Mouse (Mus musculus) hindbrain, embryonic 12.5 days (tissue): Measurements from ENCODE around the gene Lrrn4. TPM values are rescaled to one million over a fixed set of nuclear protein-coding genes. Genes with fewer than 3 reads are reported as not detected.

Source experiments
- ATAC-seq: fragments of 200-750 bp; cut with Nextera tagmentation; 2 replicates; pipeline ENCODE4 v1.8.0; 2017; ENCODE audit warnings: moderate TSS enrichment; ENCODE audit not compliant: low FRiP score
- H3K27ac ChIP-seq: fragments of 300-500 bp; sonication (generic); 2 replicates; pipeline ENCODE4 v1.5.1; 2016; ENCODE audit warnings: mild to moderate bottlenecking
- H3K27me3 ChIP-seq: fragments of 300-500 bp; sonication (generic); 2 replicates; pipeline ENCODE4 v1.6.1; 2016; ENCODE audit warnings: mild to moderate bottlenecking
- H3K36me3 ChIP-seq: fragments of 300-500 bp; sonication (generic); 2 replicates; pipeline ENCODE4 v1.6.1; 2016; ENCODE audit warnings: mild to moderate bottlenecking
- H3K4me1 ChIP-seq: fragments of 300-500 bp; sonication (generic); 2 replicates; pipeline ENCODE4 v1.6.1; 2016
- H3K4me2 ChIP-seq: fragments of 300-500 bp; sonication (generic); replicated peaks from 2 replicates; pipeline ENCODE4 v1.6.1; 2016; ENCODE audit warnings: mild to moderate bottlenecking
- H3K4me3 ChIP-seq: fragments of 300-500 bp; sonication (generic); 2 replicates; pipeline ENCODE4 v1.5.1; 2016; ENCODE audit warnings: mild to moderate bottlenecking
- H3K9ac ChIP-seq: fragments of 300-500 bp; sonication (generic); 2 replicates; pipeline ENCODE4 v1.6.1; 2016; ENCODE audit warnings: mild to moderate bottlenecking, moderate library complexity
- H3K9me3 ChIP-seq: fragments of 300-500 bp; sonication (generic); replicated peaks from 2 replicates; pipeline ENCODE4 v1.6.1; 2016; ENCODE audit warnings: mild to moderate bottlenecking
- WGBS: fragments of 180-500 bp; shearing (Covaris S2); methylation state at CpG from one replicate; pipeline ENCODE4 v1.1.7; 2016; 5-methylcytosine and 5-hydroxymethylcytosine counted together
- polyA plus RNA-seq: library from polyadenylated mRNA; unstranded; fragments of >200 nt; fragmentation: Nextera tagmentation; extraction: Ambion mirVana; gene quantifications from 2 replicates; pipeline ENCODE4 v1.2.1, GENCODE M21; 2016

Gene Lrrn4
- polyA plus RNA-seq, 1 experiment from 2014 or later: 0.10 TPM

DNA sequence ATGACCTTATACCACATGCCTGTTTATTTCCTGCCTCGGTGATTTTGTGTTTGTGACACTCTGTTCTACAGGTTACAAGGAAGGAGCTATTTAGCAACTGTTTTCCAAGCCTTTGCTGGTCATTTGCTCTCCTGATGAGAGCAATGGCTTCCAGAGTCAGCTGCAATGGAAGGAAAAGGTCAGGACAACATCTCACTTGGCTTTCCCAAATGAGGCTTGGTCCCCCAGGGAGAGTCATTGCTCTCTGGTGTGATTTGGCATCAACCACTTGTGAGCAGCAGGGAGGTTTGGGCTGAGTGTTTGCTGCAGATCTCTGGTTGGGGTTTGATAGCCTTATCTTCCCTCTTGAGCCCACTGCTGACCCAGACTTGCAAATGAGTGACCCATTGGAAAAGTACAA lies 19.9 kb upstream of the Lrrn4 start:
- Histone ChIP-seq H3K4me3 (no peak overlapping the region), H3K36me3 (no peaks in the 10 kb centered on the region), H3K4me2 (no peak overlapping the region), H3K9ac (no peak overlapping the region), H3K27ac (no peak overlapping the region), H3K27me3 (no peaks in the 10 kb centered on the region), H3K9me3 (no peaks in the 10 kb centered on the region), H3K4me1 (no peaks in the 10 kb centered on the region)
- no peak for ATAC-seq
- WGBS: 82% methylated on average over 1 of the region's 1 CpGs

- Histone ChIP-seq H3K27ac (no peak overlapping the region), H3K4me2 (no peak overlapping the region), H3K9ac (no peak overlapping the region), H3K4me1 (no peaks in the 10 kb centered on the region), H3K27me3 (no peaks in the 10 kb centered on the region), H3K36me3 (no peaks in the 10 kb centered on the region), H3K4me3 (no peak overlapping the region), H3K9me3 (no peaks in the 10 kb centered on the region)
- 57% methylated on average over 1 of the region's 1 CpGs for WGBS
- no peak for ATAC-seq
These were observed 17.5 kb upstream of the Lrrn4 start for GRCm38 (mm10) chr2:132898211-132898610.

GRCm38 (mm10) chr2:132893826-132894225 lies 13.1 kb upstream of the Lrrn4 start:
- Histone ChIP-seq H3K4me3 (no peak overlapping the region), H3K9ac (no peak overlapping the region), H3K27ac (no peak overlapping the region), H3K27me3 (no peaks in the 10 kb centered on the region), H3K36me3 (no peaks in the 10 kb centered on the region), H3K9me3 (no peaks in the 10 kb centered on the region), H3K4me2 (no peak overlapping the region), H3K4me1 (no peaks in the 10 kb centered on the region)
- WGBS: 92% methylated on average over 5 of the region's 5 CpGs
- no peak for ATAC-seq

DNA sequence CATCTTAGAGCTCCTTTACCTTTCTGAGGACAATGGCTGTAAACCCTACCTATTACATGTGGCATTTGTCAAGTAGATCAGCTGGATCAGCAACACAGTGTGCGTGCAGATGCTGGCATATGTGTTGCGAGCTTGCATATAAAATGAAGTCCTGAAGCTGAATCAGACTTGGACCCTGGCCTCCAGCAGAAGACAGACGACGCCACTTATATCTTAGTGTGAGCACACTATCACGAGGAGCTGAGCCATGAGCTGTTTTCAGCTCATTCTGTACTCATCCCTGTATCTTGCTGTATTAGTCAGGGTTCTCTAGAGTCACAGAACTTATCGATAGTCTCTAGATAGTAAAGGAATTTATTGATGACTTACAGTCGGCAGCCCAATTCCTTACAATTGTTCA lies 4.6 kb upstream of the Lrrn4 start:
- WGBS: 90% methylated on average over 7 of the region's 7 CpGs
- H3K4me2 ChIP-seq: no peak overlapping the region
- H3K36me3 ChIP-seq: no peaks in the 10 kb centered on the region
- no peak overlapping the region for H3K27ac ChIP-seq
- peaks cover 14% of the 10 kb centered on the region for H3K27me3 ChIP-seq
- ATAC-seq: no peak
- H3K4me1 ChIP-seq: 0 out of 2 replicates have a peak, but pooled peaks cover 10% of the 10 kb centered on the region
- no peaks in the 10 kb centered on the region for H3K9me3 ChIP-seq
- H3K9ac ChIP-seq: no peak overlapping the region
- no peak overlapping the region for H3K4me3 ChIP-seq

DNA sequence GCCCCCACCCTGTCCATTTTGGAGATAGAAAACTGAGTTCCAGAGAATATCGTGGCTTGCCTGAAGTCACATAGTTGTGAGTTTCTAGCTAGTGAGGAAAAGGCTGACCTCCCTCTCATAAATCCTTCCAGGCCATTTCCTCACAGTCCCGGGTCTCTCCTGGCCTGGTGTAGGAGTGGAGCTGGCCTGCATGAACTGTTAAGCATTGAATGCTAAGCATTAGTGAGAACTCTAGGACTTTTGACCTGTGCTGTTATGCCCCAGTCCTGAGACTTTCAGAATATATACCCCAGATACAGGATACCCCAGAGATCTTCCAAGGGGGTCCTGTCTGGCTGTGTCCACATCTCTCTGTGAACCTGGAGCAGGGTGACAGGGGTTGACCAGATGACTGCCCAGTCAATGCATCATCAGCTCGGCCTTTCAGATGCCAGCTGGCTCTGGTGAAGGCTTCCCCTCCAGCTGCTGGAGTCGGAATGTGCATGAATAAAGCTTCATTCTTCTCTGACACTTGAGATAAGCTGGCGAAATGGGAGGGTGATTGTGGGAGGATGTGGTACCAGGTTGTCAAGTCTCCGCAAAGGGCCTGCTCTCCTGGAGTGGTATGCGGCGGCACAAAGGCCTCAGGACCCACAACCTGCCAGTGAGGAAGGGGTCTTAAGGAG lies 3.7 kb upstream of the Lrrn4 start:
- no peaks in the 10 kb centered on the region for H3K36me3 ChIP-seq
- H3K9me3 ChIP-seq: no peaks in the 10 kb centered on the region
- no peak overlapping the region for H3K27ac ChIP-seq
- H3K4me2 ChIP-seq: no peak overlapping the region
- H3K4me3 ChIP-seq: no peak overlapping the region
- WGBS: 76% methylated on average over 8 of the region's 8 CpGs
- no peak for ATAC-seq
- peaks cover 17% of the 10 kb centered on the region for H3K4me1 ChIP-seq
- H3K9ac ChIP-seq: no peak overlapping the region
- peaks cover 23% of the 10 kb centered on the region for H3K27me3 ChIP-seq

- peaks cover 42% of the 10 kb centered on the region for H3K27me3 ChIP-seq
- under 1% methylated on average over 58 of the region's 58 CpGs for WGBS
These were observed 1.2 kb downstream of the Lrrn4 start for GRCm38 (mm10) chr2:132879261-132880044.

GRCm38 (mm10) chr2:132876991-132877390 lies 3.7 kb downstream of the Lrrn4 start:
- 63% methylated on average over 1 of the region's 1 CpGs for WGBS

More at GRCm38 (mm10) chr2:132879261-132880044, 1.2 kb downstream of the Lrrn4 start:
- H3K9ac ChIP-seq: peak overlapping the region; percentile 59
- H3K4me3 ChIP-seq: peak overlapping the region; percentile 58
- no peak overlapping the region for H3K27ac ChIP-seq
- peak overlapping the region; percentile 98 for H3K4me2 ChIP-seq
- H3K36me3 ChIP-seq: no peaks in the 10 kb centered on the region
- no peaks in the 10 kb centered on the region for H3K9me3 ChIP-seq
- peak; percentile 82 for ATAC-seq
- H3K4me1 ChIP-seq: peaks cover 23% of the 10 kb centered on the region

DNA sequence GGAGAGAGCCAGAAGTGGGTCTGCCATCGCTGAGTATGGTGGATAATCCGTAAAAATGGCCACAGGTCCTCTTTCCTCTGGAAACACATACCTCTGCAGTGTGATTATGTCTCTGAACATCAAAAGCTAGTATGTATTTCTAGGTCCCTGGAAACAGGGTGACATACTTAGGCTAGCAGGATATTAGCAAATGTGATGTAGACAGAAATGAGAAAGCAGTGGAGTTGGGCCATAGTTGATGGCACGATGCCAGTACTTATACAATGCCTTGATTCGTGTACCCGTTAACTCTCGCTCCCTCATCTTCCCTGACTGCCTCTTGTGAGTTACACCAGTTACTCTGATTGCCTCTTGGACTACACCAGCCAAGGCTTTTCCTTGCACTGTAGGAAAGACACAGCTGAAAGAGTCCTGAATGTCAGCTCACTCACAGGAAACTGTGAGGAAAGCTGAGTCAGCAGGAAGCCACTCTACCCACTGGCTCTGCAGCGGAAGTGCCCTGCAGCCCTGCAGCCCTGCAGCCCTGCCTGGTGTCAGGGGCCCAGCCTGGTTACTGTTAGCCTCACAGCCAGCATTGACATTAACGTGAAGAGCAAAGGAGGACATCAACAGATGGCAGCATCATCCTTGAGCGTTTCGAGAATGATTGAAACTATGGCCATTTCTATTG lies 6.9 kb downstream of the Lrrn4 start:
- H3K4me1 ChIP-seq: peaks cover under 1% of the 10 kb centered on the region
- no peak overlapping the region for H3K4me3 ChIP-seq
- H3K9me3 ChIP-seq: no peaks in the 10 kb centered on the region
- H3K4me2 ChIP-seq: no peak overlapping the region
- no peak overlapping the region for H3K27ac ChIP-seq
- H3K9ac ChIP-seq: no peak overlapping the region
- ATAC-seq: no peak
- H3K27me3 ChIP-seq: peaks cover 13% of the 10 kb centered on the region
- no peaks in the 10 kb centered on the region for H3K36me3 ChIP-seq
- WGBS: 82% methylated on average over 10 of the region's 10 CpGs

More at GRCm38 (mm10) chr2:132876991-132877390, 3.7 kb downstream of the Lrrn4 start:
- Histone ChIP-seq H3K27ac (no peak overlapping the region), H3K4me3 (no peak overlapping the region), H3K9me3 (no peaks in the 10 kb centered on the region), H3K9ac (no peak overlapping the region), H3K4me2 (no peak overlapping the region), H3K36me3 (no peaks in the 10 kb centered on the region), H3K27me3 (peaks cover 42% of the 10 kb centered on the region), H3K4me1 (peaks cover 23% of the 10 kb centered on the region)
- ATAC-seq: no peak

DNA sequence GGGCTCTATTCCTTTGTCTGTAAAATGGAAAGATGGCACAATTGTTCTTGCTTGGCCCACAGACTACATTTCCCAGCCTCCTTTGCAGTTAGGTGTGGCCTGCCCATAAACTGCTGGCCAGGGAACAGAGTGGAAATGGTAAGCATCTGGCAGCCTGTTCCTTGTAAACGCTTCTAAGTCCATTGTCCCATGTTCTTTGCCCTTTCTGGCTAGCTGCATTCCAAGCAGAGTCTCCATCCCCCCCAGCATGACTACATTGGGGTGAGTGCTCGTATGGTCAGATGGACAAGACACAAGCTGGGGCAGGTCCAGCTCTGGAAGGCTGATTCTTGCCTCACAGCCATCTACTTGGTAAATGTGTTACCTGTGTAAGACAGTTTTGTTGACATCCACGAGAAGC lies 9.0 kb downstream of the Lrrn4 start:
- ATAC-seq: no peak
- Histone ChIP-seq H3K36me3 (0 out of 2 replicates have a peak, but pooled peaks cover 8% of the 10 kb centered on the region), H3K9ac (no peak overlapping the region), H3K4me3 (no peak overlapping the region), H3K27ac (no peak overlapping the region), H3K27me3 (no peaks in the 10 kb centered on the region), H3K4me2 (no peak overlapping the region), H3K9me3 (no peaks in the 10 kb centered on the region), H3K4me1 (no peaks in the 10 kb centered on the region)
- WGBS: 79% methylated on average over 3 of the region's 3 CpGs

- H3K36me3 ChIP-seq: peaks cover 13% of the 10 kb centered on the region; the same call in 1 of the 2 replicates
- H3K4me2 ChIP-seq: no peak overlapping the region
- H3K4me1 ChIP-seq: no peaks in the 10 kb centered on the region
- no peaks in the 10 kb centered on the region for H3K9me3 ChIP-seq
- H3K27me3 ChIP-seq: no peaks in the 10 kb centered on the region
- no peak overlapping the region for H3K9ac ChIP-seq
- H3K4me3 ChIP-seq: no peak overlapping the region
- H3K27ac ChIP-seq: no peak overlapping the region
- WGBS: 82% methylated on average over 4 of the region's 4 CpGs
- no peak for ATAC-seq
These were observed 10.4 kb downstream of the Lrrn4 start for GRCm38 (mm10) chr2:132870286-132870685.

DNA sequence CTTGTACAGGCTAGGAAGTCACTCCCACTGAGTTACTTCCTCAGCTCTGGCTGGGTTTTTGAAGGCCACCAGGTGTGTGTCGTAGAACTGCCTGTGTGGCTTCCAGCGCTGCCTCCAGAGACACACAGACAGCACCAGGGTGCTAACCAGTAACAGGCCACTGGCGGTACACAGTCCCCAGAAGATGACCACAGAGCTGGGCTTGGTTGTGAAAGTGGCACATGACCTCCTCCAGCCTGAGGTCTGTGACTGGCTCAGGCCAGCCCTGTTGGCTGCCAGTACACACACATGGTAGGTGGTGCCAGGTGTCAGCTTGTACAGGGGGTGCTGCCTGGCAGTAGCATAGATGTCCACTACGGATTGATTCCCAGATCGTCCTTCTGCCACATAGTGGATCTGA lies 11.0 kb downstream of the Lrrn4 start:
- H3K9ac ChIP-seq: no peak overlapping the region
- peaks cover 16% of the 10 kb centered on the region; the same call in 1 of the 2 replicates for H3K36me3 ChIP-seq
- H3K27ac ChIP-seq: no peak overlapping the region
- 90% methylated on average over 5 of the region's 5 CpGs for WGBS
- no peaks in the 10 kb centered on the region for H3K27me3 ChIP-seq
- no peak overlapping the region for H3K4me2 ChIP-seq
- no peak overlapping the region for H3K4me3 ChIP-seq
- no peaks in the 10 kb centered on the region for H3K9me3 ChIP-seq
- ATAC-seq: no peak
- H3K4me1 ChIP-seq: no peaks in the 10 kb centered on the region

- Histone ChIP-seq H3K4me2 (no peak overlapping the region), H3K36me3 (peaks cover 21% of the 10 kb centered on the region; the same call in 1 of the 2 replicates), H3K9ac (no peak overlapping the region), H3K4me3 (no peak overlapping the region), H3K4me1 (no peaks in the 10 kb centered on the region), H3K27ac (no peak overlapping the region), H3K27me3 (no peaks in the 10 kb centered on the region), H3K9me3 (no peaks in the 10 kb centered on the region)
- no peak for ATAC-seq
- WGBS: 85% methylated on average over 5 of the region's 5 CpGs
These were observed 13.2 kb downstream of the Lrrn4 start for GRCm38 (mm10) chr2:132867521-132867920.
